Mouse (Mus musculus) small intestine, adult 2 months (tissue): ENCODE measurements around the gene Olfr1377.

Experiments used
- CTCF ChIP-seq: fragments of 200-500 bp; IDR thresholded peaks from 2 replicates; pipeline ENCODE4 v1.5.1; 2012; ENCODE audit warnings: low read depth, mild to moderate bottlenecking, control low read depth, inconsistent platforms, low read length, moderate library complexity, mixed read lengths; ENCODE audit not compliant: insufficient replicate concordance, insufficient read length; ENCODE audit errors: extremely low read depth
- POLR2A ChIP-seq: fragments of 200-500 bp; IDR thresholded peaks from 2 replicates; pipeline ENCODE4 v1.6.1; 2012; ENCODE audit warnings: low read depth, mild to moderate bottlenecking, control low read depth, inconsistent platforms, low read length, moderate library complexity

DNA sequence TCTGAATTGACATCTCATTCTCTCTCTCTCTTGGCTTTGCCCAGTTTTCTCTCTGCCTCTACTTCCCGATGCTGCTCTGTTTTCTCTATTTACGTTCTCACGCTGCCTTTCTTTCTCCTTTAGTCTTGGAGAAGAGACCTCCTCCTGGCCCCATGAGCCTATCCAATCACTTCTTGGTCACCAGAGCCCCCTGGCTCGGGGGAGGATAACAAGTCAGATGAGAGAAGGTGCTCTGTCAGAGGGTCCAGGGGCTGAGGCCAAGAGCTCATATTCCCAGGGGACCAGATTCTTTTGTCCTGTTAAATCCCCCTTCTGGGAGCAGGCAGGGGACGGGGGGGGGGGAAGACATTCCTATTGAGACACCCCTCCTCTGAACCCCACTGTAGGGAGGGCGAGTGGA is 28.1 kb upstream of the Olfr1377 start, which contains the start of gene Prop1:
- TF ChIP-seq CTCF (no peak), POLR2A (no peak)
